Mouse (Mus musculus): ENCODE measurements around the gene Utp3. TPM values are rescaled to one million over a fixed set of nuclear protein-coding genes. Genes with fewer than 3 reads are reported as not detected.

The Utp3 gene
- polyA plus RNA-seq, 1 experiment from 2014 or later, result 75.6 TPM

GRCm38 (mm10) chr5:88558991-88559390 is 4.7 kb downstream of the Utp3 start:
- 62% methylated on average over 1 of the region's 1 CpGs for WGBS
- H3K27me3 ChIP-seq, result no peaks in the 10 kb centered on the region
- no peak overlapping the region for H3K4me2 ChIP-seq
- peaks cover 18% of the 10 kb centered on the region for H3K36me3 ChIP-seq
- no peak overlapping the region for H3K27ac ChIP-seq
- H3K4me3 ChIP-seq (replicated peaks), result no peak overlapping the region
- H3K4me1 ChIP-seq, result peaks cover 20% of the 10 kb centered on the region
- H3K9me3 ChIP-seq (replicated peaks), result no peaks in the 10 kb centered on the region
- ATAC-seq (replicated peaks; ENCODE audit: low FRiP score), result no peak
- no peak overlapping the region for H3K9ac ChIP-seq

GRCm38 (mm10) chr5:88561080-88561814 is 7.0 kb downstream of the Utp3 start:
- H3K27me3 ChIP-seq, result no peaks in the 10 kb centered on the region
- H3K9ac ChIP-seq, result no peak overlapping the region
- H3K9me3 ChIP-seq (replicated peaks), result no peaks in the 10 kb centered on the region
- no peak overlapping the region for H3K27ac ChIP-seq
- H3K4me1 ChIP-seq, result peaks cover 12% of the 10 kb centered on the region
- H3K36me3 ChIP-seq, result peaks cover 9% of the 10 kb centered on the region
- ATAC-seq (replicated peaks; ENCODE audit: low FRiP score), result no peak
- H3K4me2 ChIP-seq, result no peak overlapping the region
- WGBS, result 84% methylated on average over 9 of the region's 9 CpGs
- H3K4me3 ChIP-seq (replicated peaks), result no peak overlapping the region

- Histone ChIP-seq H3K27ac (no peak overlapping the region), H3K4me2 (no peak overlapping the region), H3K27me3 (no peaks in the 10 kb centered on the region), H3K9me3 (replicated peaks) (no peaks in the 10 kb centered on the region), H3K4me1 (peaks cover 17% of the 10 kb centered on the region), H3K4me3 (replicated peaks) (no peak overlapping the region), H3K36me3 (no peaks in the 10 kb centered on the region), H3K9ac (no peak overlapping the region)
- 74% methylated on average over 8 of the region's 8 CpGs for WGBS
- ATAC-seq (replicated peaks; ENCODE audit: low FRiP score), result no peak
Measured at GRCm38 (mm10) chr5:88562863-88563780, 8.9 kb downstream of the Utp3 start.

- Histone ChIP-seq H3K9ac (peak within 1 kb of the TSS; percentile 84), H3K36me3 (no peaks in the 10 kb centered on the region), H3K4me2 (peak within 1 kb of the TSS; percentile 75), H3K27ac (peak within 1 kb of the TSS; percentile 93), H3K27me3 (no peaks in the 10 kb centered on the region), H3K9me3 (replicated peaks) (no peaks in the 10 kb centered on the region), H3K4me1 (peaks cover 22% of the 10 kb centered on the region), H3K4me3 (replicated peaks) (peak within 1 kb of the TSS; percentile 93)
- ATAC-seq (replicated peaks; ENCODE audit: low FRiP score), result peak; percentile 94
- WGBS, result under 1% methylated on average over 69 of the region's 71 CpGs
Measured at GRCm38 (mm10) chr5:88564501-88565147, 10.4 kb downstream of the Utp3 start, which contains the start of gene Rufy3. TSS of gene Rufy3 (plus strand) at chr5:88565040.

- Histone ChIP-seq H3K4me2 (peak overlapping the region; percentile 75), H3K36me3 (peaks cover 4% of the 10 kb centered on the region), H3K4me1 (peaks cover 25% of the 10 kb centered on the region), H3K27ac (peak overlapping the region; percentile 93), H3K4me3 (replicated peaks) (peak overlapping the region; percentile 93), H3K9ac (peak overlapping the region; percentile 84), H3K27me3 (no peaks in the 10 kb centered on the region), H3K9me3 (replicated peaks) (no peaks in the 10 kb centered on the region)
- ATAC-seq (replicated peaks; ENCODE audit: low FRiP score), result peak; percentile 80
- 1% methylated on average over 66 of the region's 119 CpGs for WGBS
Measured at GRCm38 (mm10) chr5:88565148-88566033, 11.1 kb downstream of the Utp3 start.

- Histone ChIP-seq H3K9ac (peak overlapping the region; percentile 84), H3K4me3 (replicated peaks) (peak overlapping the region; percentile 93), H3K27ac (peak overlapping the region; percentile 93), H3K9me3 (replicated peaks) (no peaks in the 10 kb centered on the region), H3K36me3 (peaks cover 9% of the 10 kb centered on the region), H3K4me1 (peaks cover 28% of the 10 kb centered on the region), H3K4me2 (peak overlapping the region; percentile 75), H3K27me3 (no peaks in the 10 kb centered on the region)
- 2% methylated on average over 14 of the region's 14 CpGs for WGBS
- ATAC-seq (replicated peaks; ENCODE audit: low FRiP score), result peak; percentile 30
Measured at GRCm38 (mm10) chr5:88566034-88566841, 12.0 kb downstream of the Utp3 start.

- no peak overlapping the region for H3K4me2 ChIP-seq
- no peak for ATAC-seq (replicated peaks; ENCODE audit: low FRiP score)
- no peak overlapping the region for H3K9ac ChIP-seq
- H3K27ac ChIP-seq, result peak overlapping the region; percentile 62
- WGBS, result 57% methylated on average over 3 of the region's 3 CpGs
- H3K27me3 ChIP-seq, result no peaks in the 10 kb centered on the region
- H3K9me3 ChIP-seq (replicated peaks), result no peaks in the 10 kb centered on the region
- H3K36me3 ChIP-seq, result peaks cover 16% of the 10 kb centered on the region
- no peak overlapping the region for H3K4me3 ChIP-seq (replicated peaks)
- peaks cover 25% of the 10 kb centered on the region for H3K4me1 ChIP-seq
Measured at GRCm38 (mm10) chr5:88569541-88569940, 15.3 kb downstream of the Utp3 start.

- WGBS, result 90% methylated on average over 3 of the region's 3 CpGs
- ATAC-seq (replicated peaks; ENCODE audit: low FRiP score), result no peak
- no peak overlapping the region for H3K4me2 ChIP-seq
Measured at GRCm38 (mm10) chr5:88574829-88575228, 20.6 kb downstream of the Utp3 start.

GRCm38 (mm10) chr5:88575506-88576338 is 21.5 kb downstream of the Utp3 start:
- Histone ChIP-seq H3K4me2 (no peak overlapping the region), H3K27ac (no peak overlapping the region), H3K9me3 (replicated peaks) (no peaks in the 10 kb centered on the region), H3K36me3 (peaks cover 9% of the 10 kb centered on the region), H3K4me1 (0 out of 2 replicates have a peak, but pooled peaks cover 5% of the 10 kb centered on the region), H3K4me3 (replicated peaks) (no peak overlapping the region), H3K27me3 (no peaks in the 10 kb centered on the region), H3K9ac (no peak overlapping the region)
- peak; percentile 33; the same call in 1 of the 2 replicates for ATAC-seq (replicated peaks; ENCODE audit: low FRiP score)
- 59% methylated on average over 3 of the region's 3 CpGs for WGBS

More at GRCm38 (mm10) chr5:88574829-88575228, 20.6 kb downstream of the Utp3 start:
- H3K27ac ChIP-seq, result no peak overlapping the region
- peaks cover 16% of the 10 kb centered on the region for H3K36me3 ChIP-seq
- H3K9ac ChIP-seq, result no peak overlapping the region
- H3K27me3 ChIP-seq, result no peaks in the 10 kb centered on the region
- H3K4me3 ChIP-seq (replicated peaks), result no peak overlapping the region
- H3K4me1 ChIP-seq, result peaks cover 9% of the 10 kb centered on the region; the same call in 1 of the 2 replicates
- H3K9me3 ChIP-seq (replicated peaks), result no peaks in the 10 kb centered on the region

GRCm38 (mm10) chr5:88580681-88581080 is 26.4 kb downstream of the Utp3 start:
- no peak for ATAC-seq (replicated peaks; ENCODE audit: low FRiP score)
- 78% methylated on average over 10 of the region's 10 CpGs for WGBS
- Histone ChIP-seq H3K36me3 (no peaks in the 10 kb centered on the region), H3K27me3 (no peaks in the 10 kb centered on the region), H3K27ac (no peak overlapping the region), H3K9me3 (replicated peaks) (no peaks in the 10 kb centered on the region), H3K4me2 (no peak overlapping the region), H3K9ac (no peak overlapping the region), H3K4me3 (replicated peaks) (no peak overlapping the region), H3K4me1 (peaks cover 19% of the 10 kb centered on the region)
